Mouse (Mus musculus): ENCODE data around the gene Hmgb1. TPM values are rescaled to one million over a fixed set of nuclear protein-coding genes. Genes with fewer than 3 reads are reported as not detected.
A peak's percentile ranks its signal among the peaks of the same experiment; 100 is the strongest.

The Hmgb1 gene
- polyA plus RNA-seq, 1 experiment = 88.6 TPM

- Histone ChIP-seq H3K4me2 (ENCODE audit: low read depth) (peak overlapping the region; percentile 24), H3K4me3 (no peak overlapping the region), H3ac (ENCODE audit: control insufficient read depth, insufficient read length) (no peak overlapping the region), H3K36me3 (ENCODE audit: control insufficient read depth, insufficient read depth) (peaks cover 42% of the 10 kb centered on the region), H3K27me3 (ENCODE audit: control insufficient read depth, insufficient read depth, insufficient read length) (no peaks in the 10 kb centered on the region), H3K79me2 (ENCODE audit: control insufficient read depth, insufficient read depth) (peaks cover 15% of the 10 kb centered on the region)
- TF ChIP-seq MYOD1 (IDR thresholded peaks at IDR 0.05; ENCODE audit: control insufficient read depth in 1 of 3, insufficient read length in 2 of 3, low read depth in 2 of 3) (no peak), CEBPB (IDR thresholded peaks at IDR 0.05; ENCODE audit: insufficient read depth, poor library complexity, severe bottlenecking) (0 out of 2 replicates have a peak, but pooled peaks have one; percentile 3)
Measured at GRCm38 (mm10) chr5:149206286-149206685, 22.0 kb upstream of the Hmgb1 start.

GRCm38 (mm10) chr5:149205265-149205664 is 21.0 kb upstream of the Hmgb1 start:
- H3K4me3 ChIP-seq = no peak overlapping the region
- peak overlapping the region; percentile 18 for H3K4me2 ChIP-seq (ENCODE audit: low read depth)
- no peak overlapping the region for H3ac ChIP-seq (ENCODE audit: control insufficient read depth, insufficient read length)
- no peaks in the 10 kb centered on the region for H3K27me3 ChIP-seq (ENCODE audit: control insufficient read depth, insufficient read depth, insufficient read length)
- no peak for TF ChIP-seq E2F4 (IDR thresholded peaks at IDR 0.05; ENCODE audit: insufficient read depth)
- TF ChIP-seq MYOD1 (IDR thresholded peaks at IDR 0.05; ENCODE audit: control insufficient read depth in 1 of 3, insufficient read length in 2 of 3, low read depth in 2 of 3) = peak in 2 of 3 experiments; percentile 54 to 63
- no peak for TF ChIP-seq POLR2A (IDR thresholded peaks at IDR 0.05; ENCODE audit: insufficient read length, low read depth)
- no peak for TF ChIP-seq CEBPB (IDR thresholded peaks at IDR 0.05; ENCODE audit: insufficient read depth, poor library complexity, severe bottlenecking)
- TF ChIP-seq REST (IDR thresholded peaks at IDR 0.05; ENCODE audit: insufficient read depth, insufficient read length) = no peak
- H3K79me2 ChIP-seq (ENCODE audit: control insufficient read depth, insufficient read depth) = peaks cover 15% of the 10 kb centered on the region
- peaks cover 37% of the 10 kb centered on the region for H3K36me3 ChIP-seq (ENCODE audit: control insufficient read depth, insufficient read depth)

GRCm38 (mm10) chr5:149204822-149205221 is 20.5 kb upstream of the Hmgb1 start:
- no peak overlapping the region for H3K4me2 ChIP-seq (ENCODE audit: low read depth)
- peaks cover 15% of the 10 kb centered on the region for H3K79me2 ChIP-seq (ENCODE audit: control insufficient read depth, insufficient read depth)
- H3K27me3 ChIP-seq (ENCODE audit: control insufficient read depth, insufficient read depth, insufficient read length) = no peaks in the 10 kb centered on the region
- no peak overlapping the region for H3ac ChIP-seq (ENCODE audit: control insufficient read depth, insufficient read length)
- TF ChIP-seq MAX (IDR thresholded peaks at IDR 0.05; ENCODE audit: low read depth) (no peak), MYOG (IDR thresholded peaks at IDR 0.05; ENCODE audit: control insufficient read depth in 1 of 3, insufficient read depth in 1 of 3, insufficient read length in 2 of 3, low read depth in 2 of 3) (peak in 1 of 3 experiments; percentile 27)
- H3K36me3 ChIP-seq (ENCODE audit: control insufficient read depth, insufficient read depth) = peaks cover 33% of the 10 kb centered on the region
- H3K4me3 ChIP-seq = no peak overlapping the region

- H3ac ChIP-seq (ENCODE audit: control insufficient read depth, insufficient read length) = no peak overlapping the region
- no peak overlapping the region for H3K4me3 ChIP-seq
- H3K27me3 ChIP-seq (ENCODE audit: control insufficient read depth, insufficient read depth, insufficient read length) = no peaks in the 10 kb centered on the region
- peaks cover 30% of the 10 kb centered on the region for H3K36me3 ChIP-seq (ENCODE audit: control insufficient read depth, insufficient read depth)
- peaks cover 20% of the 10 kb centered on the region for H3K79me2 ChIP-seq (ENCODE audit: control insufficient read depth, insufficient read depth)
- peak overlapping the region; percentile 62 for H3K4me2 ChIP-seq (ENCODE audit: low read depth)
- TF ChIP-seq MYOD1 (IDR thresholded peaks at IDR 0.05; ENCODE audit: control insufficient read depth in 1 of 3, insufficient read length in 2 of 3, low read depth in 2 of 3) (peak in 2 of 3 experiments; percentile 1 to 13), SRF (IDR thresholded peaks at IDR 0.05; ENCODE audit: control insufficient read depth, insufficient read length, low read depth) (peak; percentile 44), MAX (IDR thresholded peaks at IDR 0.05; ENCODE audit: low read depth) (no peak), E2F4 (IDR thresholded peaks at IDR 0.05; ENCODE audit: insufficient read depth) (no peak)
Measured at GRCm38 (mm10) chr5:149203796-149204375, 19.6 kb upstream of the Hmgb1 start.

GRCm38 (mm10) chr5:149202941-149203340 is 18.7 kb upstream of the Hmgb1 start:
- peak overlapping the region; percentile 62 for H3K4me2 ChIP-seq (ENCODE audit: low read depth)
- H3K27me3 ChIP-seq (ENCODE audit: control insufficient read depth, insufficient read depth, insufficient read length) = no peaks in the 10 kb centered on the region
- no peak overlapping the region for H3K4me3 ChIP-seq
- H3K36me3 ChIP-seq (ENCODE audit: control insufficient read depth, insufficient read depth) = peaks cover 29% of the 10 kb centered on the region
- H3K79me2 ChIP-seq (ENCODE audit: control insufficient read depth, insufficient read depth) = peaks cover 24% of the 10 kb centered on the region
- H3ac ChIP-seq (ENCODE audit: control insufficient read depth, insufficient read length) = no peak overlapping the region
- no peak for TF ChIP-seq USF1 (IDR thresholded peaks at IDR 0.05; ENCODE audit: low read depth)
- TF ChIP-seq E2F4 (IDR thresholded peaks at IDR 0.05; ENCODE audit: insufficient read depth) = no peak
- TF ChIP-seq POLR2AphosphoS2 (IDR thresholded peaks at IDR 0.05; ENCODE audit: insufficient read length, low read depth) = no peak
- no peak for TF ChIP-seq TCF12 (IDR thresholded peaks at IDR 0.05; ENCODE audit: insufficient read depth, poor library complexity, severe bottlenecking)
- no peak for TF ChIP-seq MAX (IDR thresholded peaks at IDR 0.05; ENCODE audit: low read depth)
- TF ChIP-seq MYOG (IDR thresholded peaks at IDR 0.05; ENCODE audit: control insufficient read depth in 1 of 3, insufficient read depth in 1 of 3, insufficient read length in 2 of 3, low read depth in 2 of 3) = no peak
- no peak for TF ChIP-seq CEBPB (IDR thresholded peaks at IDR 0.05; ENCODE audit: insufficient read depth, poor library complexity, severe bottlenecking)
- no peak for TF ChIP-seq SRF (IDR thresholded peaks at IDR 0.05; ENCODE audit: control insufficient read depth, insufficient read length, low read depth)
- TF ChIP-seq MYOD1 (IDR thresholded peaks at IDR 0.05; ENCODE audit: control insufficient read depth in 1 of 3, insufficient read length in 2 of 3, low read depth in 2 of 3) = no peak
- TF ChIP-seq REST (IDR thresholded peaks at IDR 0.05; ENCODE audit: insufficient read depth, insufficient read length) = no peak
- TF ChIP-seq POLR2A (IDR thresholded peaks at IDR 0.05; ENCODE audit: insufficient read length, low read depth) = no peak
- no peak for TF ChIP-seq TCF3 (IDR thresholded peaks at IDR 0.05; ENCODE audit: insufficient read length, low read depth)

GRCm38 (mm10) chr5:149198782-149199181 is 14.5 kb upstream of the Hmgb1 start:
- Histone ChIP-seq H3K4me2 (ENCODE audit: low read depth) (no peak overlapping the region), H3K4me3 (no peak overlapping the region), H3K79me2 (ENCODE audit: control insufficient read depth, insufficient read depth) (peaks cover 40% of the 10 kb centered on the region), H3K27me3 (ENCODE audit: control insufficient read depth, insufficient read depth, insufficient read length) (no peaks in the 10 kb centered on the region), H3K36me3 (ENCODE audit: control insufficient read depth, insufficient read depth) (peaks cover 51% of the 10 kb centered on the region), H3ac (ENCODE audit: control insufficient read depth, insufficient read length) (no peak overlapping the region)
- no peak for TF ChIP-seq POLR2AphosphoS2 (IDR thresholded peaks at IDR 0.05; ENCODE audit: insufficient read length, low read depth)
- no peak for TF ChIP-seq CEBPB (IDR thresholded peaks at IDR 0.05; ENCODE audit: insufficient read depth, poor library complexity, severe bottlenecking)
- TF ChIP-seq E2F4 (IDR thresholded peaks at IDR 0.05; ENCODE audit: insufficient read depth) = no peak
- no peak for TF ChIP-seq MAX (IDR thresholded peaks at IDR 0.05; ENCODE audit: low read depth)
- no peak for TF ChIP-seq MYOG (IDR thresholded peaks at IDR 0.05; ENCODE audit: control insufficient read depth in 1 of 3, insufficient read depth in 1 of 3, insufficient read length in 2 of 3, low read depth in 2 of 3)
- TF ChIP-seq TCF3 (IDR thresholded peaks at IDR 0.05; ENCODE audit: insufficient read length, low read depth) = no peak
- no peak for TF ChIP-seq SRF (IDR thresholded peaks at IDR 0.05; ENCODE audit: control insufficient read depth, insufficient read length, low read depth)
- TF ChIP-seq MYOD1 (IDR thresholded peaks at IDR 0.05; ENCODE audit: control insufficient read depth in 1 of 3, insufficient read length in 2 of 3, low read depth in 2 of 3) = no peak
- no peak for TF ChIP-seq TCF12 (IDR thresholded peaks at IDR 0.05; ENCODE audit: insufficient read depth, poor library complexity, severe bottlenecking)
- TF ChIP-seq REST (IDR thresholded peaks at IDR 0.05; ENCODE audit: insufficient read depth, insufficient read length) = no peak
- no peak for TF ChIP-seq POLR2A (IDR thresholded peaks at IDR 0.05; ENCODE audit: insufficient read length, low read depth)
- no peak for TF ChIP-seq USF1 (IDR thresholded peaks at IDR 0.05; ENCODE audit: low read depth)
